Mouse (Mus musculus) kidney, postnatal 0 days (tissue): ENCODE data around the gene Irf2bp2. TPM values are rescaled to one million over a fixed set of nuclear protein-coding genes. Genes with fewer than 3 reads are reported as not detected.

ENCODE experiments used
- ATAC-seq: fragments of 200-750 bp; cut with Nextera tagmentation; replicated peaks from 2 replicates; pipeline ENCODE4 v1.8.0; 2017; ENCODE audit warnings: low read depth, moderate number of reproducible peaks, moderate TSS enrichment, moderate library complexity; ENCODE audit not compliant: low FRiP score
- DNase-seq: peaks from one replicate; pipeline ENCODE4 v3.0.0-alpha.2; 2016; ENCODE audit warnings: low spot score
- H3K27ac ChIP-seq: fragments of 300-500 bp; sonication (generic); 2 replicates; pipeline ENCODE4 v1.5.1; 2014; ENCODE audit warnings: mild to moderate bottlenecking
- H3K27me3 ChIP-seq: fragments of 300-500 bp; sonication (generic); 2 replicates; pipeline ENCODE4 v1.6.1; 2014; ENCODE audit warnings: low read length, mixed read lengths; ENCODE audit not compliant: insufficient read depth
- H3K36me3 ChIP-seq: fragments of 300-500 bp; sonication (generic); 2 replicates; pipeline ENCODE4 v1.6.1; 2014; ENCODE audit warnings: low read length, mixed read lengths; ENCODE audit not compliant: insufficient read depth
- H3K4me1 ChIP-seq: fragments of 300-500 bp; sonication (generic); replicated peaks from 2 replicates; pipeline ENCODE4 v1.6.1; 2014; ENCODE audit warnings: antibody characterized with exemption, low read length, mixed read lengths; ENCODE audit not compliant: insufficient read depth
- H3K4me2 ChIP-seq: fragments of 300-500 bp; sonication (generic); 2 replicates; pipeline ENCODE4 v1.6.1; 2014; ENCODE audit warnings: mild to moderate bottlenecking, low read length, moderate library complexity, mixed read lengths
- H3K4me3 ChIP-seq: fragments of 300-500 bp; sonication (generic); replicated peaks from 2 replicates; pipeline ENCODE4 v1.5.1; 2014; ENCODE audit warnings: low read depth, low read length
- H3K9ac ChIP-seq: fragments of 300-500 bp; sonication (generic); 2 replicates; pipeline ENCODE4 v1.6.1; 2014; ENCODE audit warnings: low read depth, low read length
- H3K9me3 ChIP-seq: fragments of 300-500 bp; sonication (generic); replicated peaks from 2 replicates; pipeline ENCODE4 v1.6.1; 2016; ENCODE audit warnings: low read length, inconsistent platforms, mixed read lengths
- CTCF ChIP-seq: IDR thresholded peaks from 2 replicates; pipeline ENCODE4 v1.5.1; 2016; ENCODE audit warnings: antibody characterized with exemption, low read depth, mild to moderate bottlenecking, moderate library complexity
- WGBS: fragments of 180-500 bp; shearing (Covaris S2); extraction: QIAGEN DNeasy Blood & Tissue Kit; methylation state at CpG from one replicate; pipeline ENCODE4 v1.1.7; 2014; 5-methylcytosine and 5-hydroxymethylcytosine counted together
- polyA plus RNA-seq: library from polyadenylated mRNA; unstranded; fragments of >200 nt; fragmentation: Nextera tagmentation; extraction: Ambion mirVana; gene quantifications from 2 replicates; pipeline ENCODE4 v1.2.1, GENCODE M21; 2015

Gene Irf2bp2
- polyA plus RNA-seq, 1 experiment from 2014 or later, result 15.6 TPM

GRCm38 (mm10) chr8:126539355-126540093, 54.3 kb downstream of the Irf2bp2 start:
- Histone ChIP-seq H3K4me2 (peak overlapping the region; percentile 11; the same call in 1 of the 2 replicates), H3K27ac (peak overlapping the region; percentile 55), H3K9ac (no peak overlapping the region), H3K36me3 (no peaks in the 10 kb centered on the region), H3K4me3 (no peak overlapping the region), H3K27me3 (no peaks in the 10 kb centered on the region), H3K4me1 (peaks cover 41% of the 10 kb centered on the region), H3K9me3 (no peaks in the 10 kb centered on the region)
- peak; percentile 80 for ATAC-seq
- no peak for TF ChIP-seq CTCF
- WGBS, result 17% methylated on average over 10 of the region's 10 CpGs
- peak; percentile 90 for DNase-seq

- 8% methylated on average over 11 of the region's 12 CpGs for WGBS
- H3K36me3 ChIP-seq, result no peaks in the 10 kb centered on the region
- H3K4me2 ChIP-seq, result peak overlapping the region; percentile 11; the same call in 1 of the 2 replicates
- H3K9ac ChIP-seq, result no peak overlapping the region
- H3K27me3 ChIP-seq, result no peaks in the 10 kb centered on the region
- peaks cover 41% of the 10 kb centered on the region for H3K4me1 ChIP-seq
- TF ChIP-seq CTCF, result no peak
- H3K4me3 ChIP-seq, result no peak overlapping the region
- DNase-seq (peak; percentile 84), ATAC-seq (no peak)
- peak overlapping the region; percentile 55 for H3K27ac ChIP-seq
- H3K9me3 ChIP-seq, result no peaks in the 10 kb centered on the region
Observed at GRCm38 (mm10) chr8:126538648-126539354, 55.0 kb downstream of the Irf2bp2 start.

Other genes starting within 250 kb of the Irf2bp2 start
- gene Coa6, start 171.5 kb downstream of the Irf2bp2 start, polyA plus RNA-seq, result 92.5 and 102 TPM in 2 replicates
- 2.6 and 3.3 TPM in 2 replicates for gene Tarbp1, start 118.9 kb downstream of the Irf2bp2 start, polyA plus RNA-seq